Mouse (Mus musculus) ES-E14 (cell line): ENCODE results near the gene Fbxl7. TPM values are rescaled to one million over a fixed set of nuclear protein-coding genes. Genes with fewer than 3 reads are reported as not detected.

ENCODE experiments used
- DNase-seq: peaks from one replicate; pipeline ENCODE4 v3.0.0-alpha.2; 2013; ENCODE audit warnings: low read depth, low spot score
- H3K27ac ChIP-seq: 2 replicates; pipeline ENCODE4 v1.5.1; 2012; ENCODE audit warnings: low read depth, mild to moderate bottlenecking, low read length, moderate library complexity, mixed read lengths; ENCODE audit not compliant: poor library complexity, insufficient read depth, severe bottlenecking
- H3K36me3 ChIP-seq: 2 replicates; pipeline ENCODE4 v1.6.1; 2012; ENCODE audit warnings: mild to moderate bottlenecking, low read length, moderate library complexity, mixed read lengths; ENCODE audit not compliant: control insufficient read depth, poor library complexity, insufficient read depth, severe bottlenecking
- H3K4me1 ChIP-seq, 2 experiments: fragments of 150-350 bp in 1 of 2; sonication (generic) in 1 of 2; 2 replicates each; pipeline ENCODE4 v1.6.1; 2012; ENCODE audit warnings: low read length in 2 of 2, mild to moderate bottlenecking in 1 of 2, mixed read lengths in 1 of 2; ENCODE audit not compliant: control insufficient read depth in 2 of 2, insufficient read depth in 2 of 2, poor library complexity in 1 of 2
- H3K4me3 ChIP-seq, 2 experiments: fragments of 150-350 bp in 1 of 2; sonication (generic) in 1 of 2; 2 replicates each; pipeline ENCODE4 v1.5.1; 2012; ENCODE audit warnings: low read length in 2 of 2, low read depth in 1 of 2, mild to moderate bottlenecking in 1 of 2, mixed read lengths in 1 of 2; ENCODE audit not compliant: insufficient read depth in 1 of 2, poor library complexity in 1 of 2, severe bottlenecking in 1 of 2
- H3K9ac ChIP-seq: 2 replicates; pipeline ENCODE4 v1.6.1; 2012; ENCODE audit warnings: low read depth, mild to moderate bottlenecking, low read length, mixed read lengths; ENCODE audit not compliant: poor library complexity, insufficient read depth, severe bottlenecking
- H3K9me3 ChIP-seq: fragments of 150-350 bp; sonication (generic); 2 replicates; pipeline ENCODE4 v1.6.1; 2012; ENCODE audit warnings: low read depth, mild to moderate bottlenecking, low read length; ENCODE audit not compliant: control insufficient read depth, insufficient read depth
- CHD2 ChIP-seq: IDR thresholded peaks from 2 replicates; pipeline ENCODE4 v1.6.1; 2014; ENCODE audit warnings: mild to moderate bottlenecking, low read depth, low read length, inconsistent platforms
- HCFC1 ChIP-seq: IDR thresholded peaks from 2 replicates; pipeline ENCODE4 v1.6.1; 2012; ENCODE audit warnings: low read length, inconsistent platforms, borderline replicate concordance; ENCODE audit not compliant: insufficient read depth
- MAFK ChIP-seq: IDR thresholded peaks from 2 replicates; pipeline ENCODE4 v1.6.1; 2014; ENCODE audit warnings: mild to moderate bottlenecking, low read depth, low read length, inconsistent platforms; ENCODE audit not compliant: insufficient read depth
- ZC3H11A ChIP-seq: IDR thresholded peaks from 2 replicates; pipeline ENCODE4 v1.6.1; 2012; ENCODE audit warnings: low read depth, mild to moderate bottlenecking, inconsistent platforms, low read length, borderline replicate concordance
- ZNF384 ChIP-seq: IDR thresholded peaks from 2 replicates; pipeline ENCODE4 v1.6.1; 2012; ENCODE audit warnings: low read depth, low read length, inconsistent platforms
- in situ Hi-C, 2 experiments: fragments of 600-800 bp; cut with MboI; formaldehyde crosslinking; loops; one replicate each; pipeline ENCODE4 v1.15.1; 2025; ENCODE audit warnings: low sequenced_read_pairs in 2 of 2, inconsistent platforms in 1 of 2; ENCODE audit not compliant: unreplicated experiment in 2 of 2
- total RNA-seq: library from RNA; depleted of rRNA; stranded (reverse); fragments of 300-350 nt; gene quantifications from 2 replicates; pipeline ENCODE4 v1.2.3, GENCODE M21; 2012

The Fbxl7 gene
- total RNA-seq, 1 experiment = 0.98 TPM

GRCm38 (mm10) chr15:26688472-26689104, 206.8 kb downstream of the Fbxl7 start:
- no peaks in the 10 kb centered on the region for H3K9me3 ChIP-seq
- TF ChIP-seq MAFK (no peak), ZNF384 (no peak), CHD2 (no peak), HCFC1 (no peak), ZC3H11A (no peak)
- no peak overlapping the region for H3K9ac ChIP-seq
- no peaks in the 10 kb centered on the region for H3K36me3 ChIP-seq
- no peaks in the 10 kb centered on the region for H3K4me1 ChIP-seq
- no peak for DNase-seq
- H3K27ac ChIP-seq = no peak overlapping the region
- in situ Hi-C loops = no loop called here
- H3K4me3 ChIP-seq = no peak overlapping the region

GRCm38 (mm10) chr15:26687729-26688128, 207.7 kb downstream of the Fbxl7 start:
- DNase-seq = no peak
- H3K4me3 ChIP-seq = no peak overlapping the region
- in situ Hi-C loops = no loop called here
- no peak overlapping the region for H3K9ac ChIP-seq
- no peaks in the 10 kb centered on the region for H3K9me3 ChIP-seq
- no peaks in the 10 kb centered on the region for H3K36me3 ChIP-seq
- no peaks in the 10 kb centered on the region for H3K4me1 ChIP-seq
- TF ChIP-seq ZC3H11A (no peak), CHD2 (no peak), HCFC1 (no peak), MAFK (no peak), ZNF384 (no peak)
- no peak overlapping the region for H3K27ac ChIP-seq

- DNase-seq = no peak
- TF ChIP-seq ZC3H11A (no peak), MAFK (no peak), HCFC1 (no peak), CHD2 (no peak), ZNF384 (no peak)
- Histone ChIP-seq H3K27ac (no peak overlapping the region), H3K9me3 (no peaks in the 10 kb centered on the region), H3K9ac (no peak overlapping the region), H3K4me1 (no peaks in the 10 kb centered on the region), H3K4me3 (no peak overlapping the region), H3K36me3 (no peaks in the 10 kb centered on the region)
- in situ Hi-C loops = no loop called here
Measured at GRCm38 (mm10) chr15:26682279-26682678, 213.1 kb downstream of the Fbxl7 start.

GRCm38 (mm10) chr15:26673239-26673859, 222.0 kb downstream of the Fbxl7 start:
- Histone ChIP-seq H3K9ac (no peak overlapping the region), H3K9me3 (no peaks in the 10 kb centered on the region), H3K4me3 (no peak overlapping the region), H3K36me3 (no peaks in the 10 kb centered on the region), H3K4me1 (no peaks in the 10 kb centered on the region), H3K27ac (no peak overlapping the region)
- no peak for TF ChIP-seq HCFC1
- TF ChIP-seq ZNF384 = no peak
- no peak for TF ChIP-seq ZC3H11A
- TF ChIP-seq MAFK = no peak
- TF ChIP-seq CHD2 = no peak
- in situ Hi-C loops = no loop called here
- DNase-seq = no peak

- TF ChIP-seq ZC3H11A (no peak), ZNF384 (no peak), MAFK (no peak), HCFC1 (no peak), CHD2 (no peak)
- Histone ChIP-seq H3K9ac (no peak overlapping the region), H3K4me3 (no peak overlapping the region), H3K27ac (no peak overlapping the region), H3K4me1 (no peaks in the 10 kb centered on the region), H3K9me3 (no peaks in the 10 kb centered on the region), H3K36me3 (no peaks in the 10 kb centered on the region)
- in situ Hi-C loops = no loop called here
- no peak for DNase-seq
Measured at GRCm38 (mm10) chr15:26654988-26655387, 240.4 kb downstream of the Fbxl7 start.
